Mouse (Mus musculus) intestine, embryonic 16.5 days (tissue): ENCODE results near the gene Metrnl. TPM values are rescaled to one million over a fixed set of nuclear protein-coding genes. Genes with fewer than 3 reads are reported as not detected.

Experiments
- ATAC-seq: fragments of 200-750 bp; cut with Nextera tagmentation; 2 replicates; pipeline ENCODE4 v1.8.0; 2017; ENCODE audit warnings: moderate TSS enrichment, moderate library complexity
- H3K27ac ChIP-seq: fragments of 300-500 bp; sonication (generic); 2 replicates; pipeline ENCODE4 v1.5.1; 2014; ENCODE audit warnings: mild to moderate bottlenecking, low read length
- H3K27me3 ChIP-seq: fragments of 300-500 bp; sonication (generic); replicated peaks from 2 replicates; pipeline ENCODE4 v1.6.1; 2014; ENCODE audit warnings: low read length, control low read depth, mixed read lengths; ENCODE audit not compliant: control insufficient read depth, insufficient read depth
- H3K36me3 ChIP-seq: fragments of 300-500 bp; sonication (generic); 2 replicates; pipeline ENCODE4 v1.6.1; 2014; ENCODE audit warnings: low read length, control low read depth; ENCODE audit not compliant: control insufficient read depth, insufficient read depth
- H3K4me1 ChIP-seq: fragments of 300-500 bp; sonication (generic); 2 replicates; pipeline ENCODE4 v1.6.1; 2014; ENCODE audit warnings: low read length, control low read depth, mixed read lengths; ENCODE audit not compliant: control insufficient read depth, insufficient read depth
- H3K4me2 ChIP-seq: fragments of 300-500 bp; sonication (generic); 2 replicates; pipeline ENCODE4 v1.6.1; 2014; ENCODE audit warnings: low read depth, low read length, control low read depth
- H3K4me3 ChIP-seq: fragments of 300-500 bp; sonication (generic); 2 replicates; pipeline ENCODE4 v1.5.1; 2014; ENCODE audit warnings: mild to moderate bottlenecking, low read length
- H3K9ac ChIP-seq: fragments of 300-500 bp; sonication (generic); 2 replicates; pipeline ENCODE4 v1.6.1; 2014; ENCODE audit warnings: low read depth, low read length
- H3K9me3 ChIP-seq: fragments of 300-500 bp; sonication (generic); 2 replicates; pipeline ENCODE4 v1.6.1; 2016; ENCODE audit warnings: low read length, control low read depth; ENCODE audit not compliant: control insufficient read depth
- WGBS: fragments of 180-500 bp; shearing (Covaris S2); extraction: QIAGEN DNeasy Blood & Tissue Kit; methylation state at CpG from one replicate; pipeline ENCODE4 v1.1.7; 2014; 5-methylcytosine and 5-hydroxymethylcytosine counted together
- polyA plus RNA-seq: library from polyadenylated mRNA; unstranded; fragments of >200 nt; fragmentation: Nextera tagmentation; extraction: Ambion mirVana; gene quantifications from 2 replicates; pipeline ENCODE4 v1.2.1, GENCODE M21; 2015

The Metrnl gene
- 40.3 and 44.9 TPM in 2 replicates for polyA plus RNA-seq

- Histone ChIP-seq H3K9ac (peak within 1 kb of the TSS; percentile 84), H3K27me3 (no peaks in the 10 kb centered on the region), H3K4me3 (peak within 1 kb of the TSS; percentile 84), H3K4me1 (peaks cover 22% of the 10 kb centered on the region), H3K9me3 (no peaks in the 10 kb centered on the region), H3K36me3 (no peaks in the 10 kb centered on the region), H3K27ac (peak within 1 kb of the TSS; percentile 86), H3K4me2 (peak within 1 kb of the TSS; percentile 90)
- 91% methylated on average over 5 of the region's 5 CpGs for WGBS
- ATAC-seq, result no peak
Measured at GRCm38 (mm10) chr11:121701244-121701643, at the start of gene Metrnl. Gene Metrnl, plus strand, starts transcription at chr11:121701544.

GRCm38 (mm10) chr11:121651556-121651955 is 49.8 kb upstream of the Metrnl start:
- no peaks in the 10 kb centered on the region for H3K4me1 ChIP-seq
- H3K27ac ChIP-seq, result no peak overlapping the region
- no peaks in the 10 kb centered on the region for H3K9me3 ChIP-seq
- no peaks in the 10 kb centered on the region for H3K36me3 ChIP-seq
- no peak overlapping the region for H3K4me3 ChIP-seq
- no peaks in the 10 kb centered on the region for H3K27me3 ChIP-seq
- H3K4me2 ChIP-seq, result no peak overlapping the region
- WGBS, result 96% methylated on average over 9 of the region's 9 CpGs
- ATAC-seq, result no peak
- H3K9ac ChIP-seq, result no peak overlapping the region

- Histone ChIP-seq H3K4me1 (no peaks in the 10 kb centered on the region), H3K4me2 (no peak overlapping the region), H3K9ac (no peak overlapping the region), H3K36me3 (no peaks in the 10 kb centered on the region), H3K27ac (no peak overlapping the region), H3K27me3 (no peaks in the 10 kb centered on the region), H3K4me3 (no peak overlapping the region), H3K9me3 (no peaks in the 10 kb centered on the region)
- WGBS, result 90% methylated on average over 5 of the region's 5 CpGs
- ATAC-seq, result no peak
Measured at GRCm38 (mm10) chr11:121651983-121652382, 49.4 kb upstream of the Metrnl start.

- Histone ChIP-seq H3K27ac (no peak overlapping the region), H3K36me3 (no peaks in the 10 kb centered on the region), H3K9me3 (no peaks in the 10 kb centered on the region), H3K4me3 (no peak overlapping the region), H3K27me3 (no peaks in the 10 kb centered on the region), H3K4me2 (no peak overlapping the region), H3K4me1 (no peaks in the 10 kb centered on the region), H3K9ac (no peak overlapping the region)
- 44% methylated on average over 10 of the region's 10 CpGs for WGBS
- ATAC-seq, result no peak
Measured at GRCm38 (mm10) chr11:121652547-121653305, 48.6 kb upstream of the Metrnl start.

GRCm38 (mm10) chr11:121653631-121654030 is 47.7 kb upstream of the Metrnl start:
- no peak overlapping the region for H3K9ac ChIP-seq
- no peak for ATAC-seq
- no peak overlapping the region for H3K27ac ChIP-seq
- no peak overlapping the region for H3K4me2 ChIP-seq
- no peaks in the 10 kb centered on the region for H3K4me1 ChIP-seq
- H3K4me3 ChIP-seq, result no peak overlapping the region
- H3K9me3 ChIP-seq, result no peaks in the 10 kb centered on the region
- no peaks in the 10 kb centered on the region for H3K27me3 ChIP-seq
- 79% methylated on average over 4 of the region's 4 CpGs for WGBS
- no peaks in the 10 kb centered on the region for H3K36me3 ChIP-seq

GRCm38 (mm10) chr11:121654406-121654945 is 46.9 kb upstream of the Metrnl start:
- no peaks in the 10 kb centered on the region for H3K36me3 ChIP-seq
- H3K4me2 ChIP-seq, result no peak overlapping the region
- H3K27ac ChIP-seq, result 0 out of 2 replicates have a peak overlapping the region, but pooled peaks have one; percentile 12
- 61% methylated on average over 9 of the region's 9 CpGs for WGBS
- ATAC-seq, result no peak
- no peaks in the 10 kb centered on the region for H3K27me3 ChIP-seq
- H3K4me1 ChIP-seq, result 0 out of 2 replicates have a peak, but pooled peaks cover 3% of the 10 kb centered on the region
- no peak overlapping the region for H3K4me3 ChIP-seq
- no peaks in the 10 kb centered on the region for H3K9me3 ChIP-seq
- H3K9ac ChIP-seq, result no peak overlapping the region

- Histone ChIP-seq H3K4me3 (no peak overlapping the region), H3K4me1 (0 out of 2 replicates have a peak, but pooled peaks cover 3% of the 10 kb centered on the region), H3K9me3 (no peaks in the 10 kb centered on the region), H3K36me3 (no peaks in the 10 kb centered on the region), H3K27ac (no peak overlapping the region), H3K9ac (no peak overlapping the region), H3K27me3 (no peaks in the 10 kb centered on the region), H3K4me2 (no peak overlapping the region)
- ATAC-seq, result no peak
- WGBS, result 73% methylated on average over 6 of the region's 6 CpGs
Measured at GRCm38 (mm10) chr11:121655166-121655806, 46.1 kb upstream of the Metrnl start.

- ATAC-seq, result no peak
- H3K4me3 ChIP-seq, result no peak overlapping the region
- no peaks in the 10 kb centered on the region for H3K9me3 ChIP-seq
- H3K27me3 ChIP-seq, result no peaks in the 10 kb centered on the region
- WGBS, result 81% methylated on average over 6 of the region's 6 CpGs
- no peak overlapping the region for H3K27ac ChIP-seq
- no peaks in the 10 kb centered on the region for H3K36me3 ChIP-seq
- H3K4me1 ChIP-seq, result 0 out of 2 replicates have a peak, but pooled peaks cover 3% of the 10 kb centered on the region
- H3K4me2 ChIP-seq, result no peak overlapping the region
- no peak overlapping the region for H3K9ac ChIP-seq
Measured at GRCm38 (mm10) chr11:121655807-121656511, 45.4 kb upstream of the Metrnl start.

- no peaks in the 10 kb centered on the region for H3K36me3 ChIP-seq
- no peak for ATAC-seq
- H3K27ac ChIP-seq, result no peak overlapping the region
- no peak overlapping the region for H3K4me2 ChIP-seq
- H3K27me3 ChIP-seq, result no peaks in the 10 kb centered on the region
- 0 out of 2 replicates have a peak, but pooled peaks cover 3% of the 10 kb centered on the region for H3K4me1 ChIP-seq
- no peak overlapping the region for H3K4me3 ChIP-seq
- WGBS, result 33% methylated on average over 1 of the region's 1 CpGs
- no peak overlapping the region for H3K9ac ChIP-seq
- H3K9me3 ChIP-seq, result no peaks in the 10 kb centered on the region
Measured at GRCm38 (mm10) chr11:121658151-121658550, 43.2 kb upstream of the Metrnl start.
